Mouse (Mus musculus) brain, embryonic 14.5 days (tissue): ENCODE data around the gene Prdm16.

Experiments used
- CTCF ChIP-seq: fragments of 200-500 bp; IDR thresholded peaks from 2 replicates; pipeline ENCODE4 v1.5.1; 2012; ENCODE audit warnings: inconsistent platforms, mild to moderate bottlenecking, moderate library complexity, borderline replicate concordance; ENCODE audit not compliant: insufficient read depth, insufficient read length; ENCODE audit errors: extremely low read depth
- POLR2A ChIP-seq: fragments of 200-500 bp; IDR thresholded peaks from 2 replicates; pipeline ENCODE4 v1.6.1; 2012; ENCODE audit warnings: mild to moderate bottlenecking, inconsistent platforms, borderline replicate concordance; ENCODE audit not compliant: poor library complexity, insufficient read depth, insufficient read length, severe bottlenecking; ENCODE audit errors: extremely low read depth

DNA sequence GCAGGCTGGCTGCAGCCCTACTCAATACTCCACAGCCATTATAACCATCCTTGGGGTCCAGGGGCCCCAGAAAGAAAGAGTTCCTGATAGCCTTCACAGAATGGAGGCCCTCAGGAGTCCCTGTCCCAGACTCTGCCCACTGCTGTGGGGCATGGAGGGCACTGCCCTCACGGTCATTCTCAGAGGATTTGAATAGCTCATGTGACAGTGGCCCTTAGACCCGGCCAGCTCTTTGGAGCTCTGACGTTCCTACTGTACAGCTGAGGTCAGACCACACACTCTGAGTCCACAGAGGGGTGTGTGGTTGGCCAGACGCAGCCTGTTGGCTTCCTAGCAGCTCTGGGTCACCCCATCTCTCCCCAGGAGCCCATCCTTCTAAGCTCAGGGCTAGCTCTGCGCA, 100.6 kb downstream of the Prdm16 start:
- TF ChIP-seq CTCF (no peak), POLR2A (no peak)
